9 mouse cellular contexts compared by ENCODE assay signal in genomic region chr6:58933189-58933913, GRCm38 (mm10). TPM values are rescaled to one million over a fixed set of nuclear protein-coding genes. Genes with fewer than 3 reads are reported as not detected.
DNase-seq lines count a peak whose midpoint lies in the region; ATAC-seq and TF ChIP-seq lines count a peak whose summit lies in the region.
"Had no signal": no experiment of that assay in that cellular context is flagged by ENCODE, and none has a peak within 500 bp of the region (broad histone marks: within the 10 kb centered on the region; RNA-seq: fewer than 3 reads in every experiment).

No protein-coding gene starts in this region.

- no peak overlapping the region; the same call in 1 of the 2 replicates for H3K27ac ChIP-seq in cerebellum, adult 2 months (ENCODE audit: insufficient read depth, low read length)
- peak overlapping the region; percentile 80 for H3K27ac ChIP-seq in forebrain, embryonic 12.5 days
- H3K27ac ChIP-seq in neural tube, embryonic 14.5 days (ENCODE audit: low read depth, low read length), result peak overlapping the region; percentile 76
- no peak overlapping the region for H3K27ac ChIP-seq in heart, embryonic 11.5 days (ENCODE audit: low read depth, low read length)
- H3K27ac ChIP-seq: stomach, embryonic 15.5 days had no signal

- intact Hi-C loops in heart, postnatal 10 days (cut with DNase I), result no loop called here

- H3K36me3 ChIP-seq in forebrain, embryonic 12.5 days (replicated peaks), result no peaks in the 10 kb centered on the region
- H3K36me3 ChIP-seq in neural tube, embryonic 14.5 days (ENCODE audit: control insufficient read depth, insufficient read depth, low read length), result no peaks in the 10 kb centered on the region
- H3K36me3 ChIP-seq in heart, embryonic 11.5 days (ENCODE audit: control insufficient read depth, insufficient read depth, low read length), result no peaks in the 10 kb centered on the region

- no peak for TF ChIP-seq CTCF in cerebellum, adult 2 months (IDR thresholded peaks at IDR 0.05; ENCODE audit: borderline replicate concordance, insufficient read depth, low read depth, low read length)

- H3K4me2 ChIP-seq in forebrain, embryonic 12.5 days, result peak overlapping the region; percentile 30
- peak overlapping the region; percentile 8; the same call in 1 of the 2 replicates for H3K4me2 ChIP-seq in neural tube, embryonic 14.5 days (ENCODE audit: low read depth, low read length)
- H3K4me2 ChIP-seq in heart, embryonic 11.5 days, result no peak overlapping the region
- H3K4me2 ChIP-seq: stomach, embryonic 15.5 days had no signal

- peak; percentile 53 to 85 for DNase-seq in cerebellum, adult 2 months
- DNase-seq in layer of hippocampus, postnatal 14 days (ENCODE audit: low spot score in 2 of 2), result peak; percentile 43 to 88
- no peak for DNase-seq in heart, postnatal 10 days
- no peak for DNase-seq in adrenal gland, adult 18-20 months (ENCODE audit: low spot score in 2 of 2)
- no peak for DNase-seq in kidney, adult 11 months

- H3K9me3 ChIP-seq in forebrain, embryonic 12.5 days, result no peaks in the 10 kb centered on the region
- H3K9me3 ChIP-seq in neural tube, embryonic 14.5 days (ENCODE audit: control insufficient read depth, low read length), result no peaks in the 10 kb centered on the region
- H3K9me3 ChIP-seq in heart, embryonic 11.5 days (replicated peaks; ENCODE audit: control insufficient read depth, low read length), result no peaks in the 10 kb centered on the region
- H3K9me3 ChIP-seq: stomach, embryonic 15.5 days had no signal

- peaks cover 7% of the 10 kb centered on the region for H3K4me1 ChIP-seq in cerebellum, adult 2 months (ENCODE audit: control insufficient read depth, insufficient read depth, low read length)
- peaks cover 28% of the 10 kb centered on the region for H3K4me1 ChIP-seq in forebrain, embryonic 12.5 days
- peaks cover 18% of the 10 kb centered on the region for H3K4me1 ChIP-seq in neural tube, embryonic 14.5 days (ENCODE audit: control insufficient read depth, insufficient read depth, low read length)
- no peaks in the 10 kb centered on the region for H3K4me1 ChIP-seq in heart, embryonic 11.5 days (ENCODE audit: control insufficient read depth, insufficient read depth, low read length)
- H3K4me1 ChIP-seq: stomach, embryonic 15.5 days had no signal

- peak; percentile 95 for ATAC-seq in forebrain, embryonic 12.5 days (ENCODE audit: low FRiP score)
- ATAC-seq in neural tube, embryonic 14.5 days (ENCODE audit: low read depth), result peak; percentile 96
- ATAC-seq in heart, embryonic 11.5 days (replicated peaks; ENCODE audit: insufficient number of reproducible peaks, low FRiP score, low TSS enrichment), result no peak

- no peak for TF ChIP-seq POLR2A in cerebellum, adult 2 months (IDR thresholded peaks at IDR 0.05; ENCODE audit: borderline replicate concordance, insufficient read depth, low read length)

- H3K4me3 ChIP-seq in cerebellum, adult 2 months (replicated peaks; ENCODE audit: insufficient read depth, low read depth, low read length), result no peak overlapping the region
- no peak overlapping the region for H3K4me3 ChIP-seq in forebrain, embryonic 12.5 days (replicated peaks)
- H3K4me3 ChIP-seq in neural tube, embryonic 14.5 days (ENCODE audit: low read depth, low read length), result no peak overlapping the region
- no peak overlapping the region for H3K4me3 ChIP-seq in heart, embryonic 11.5 days (ENCODE audit: low read depth, low read length)
- H3K4me3 ChIP-seq: stomach, embryonic 15.5 days had no signal

- H3K9ac ChIP-seq in forebrain, embryonic 12.5 days, result no peak overlapping the region
- no peak overlapping the region for H3K9ac ChIP-seq in neural tube, embryonic 14.5 days (replicated peaks; ENCODE audit: low read depth, low read length)
- H3K9ac ChIP-seq in heart, embryonic 11.5 days (ENCODE audit: low read depth, low read length), result no peak overlapping the region
- H3K9ac ChIP-seq: stomach, embryonic 15.5 days had no signal

- 29% methylated on average over 6 of the region's 6 CpGs for WGBS in cerebellum, adult 2 months
- 33% methylated on average over 6 of the region's 6 CpGs for WGBS in forebrain, embryonic 12.5 days
- WGBS in neural tube, embryonic 14.5 days, result 23% methylated on average over 6 of the region's 6 CpGs
- 64% methylated on average over 6 of the region's 6 CpGs for WGBS in heart, embryonic 11.5 days (ENCODE audit: insufficient replicate concordance)

- H3K27me3 ChIP-seq in cerebellum, adult 2 months (ENCODE audit: control insufficient read depth, insufficient read depth, low read length), result no peaks in the 10 kb centered on the region
- no peaks in the 10 kb centered on the region for H3K27me3 ChIP-seq in forebrain, embryonic 12.5 days
- no peaks in the 10 kb centered on the region for H3K27me3 ChIP-seq in neural tube, embryonic 14.5 days (ENCODE audit: control insufficient read depth, insufficient read depth, low read length)
- no peaks in the 10 kb centered on the region for H3K27me3 ChIP-seq in heart, embryonic 11.5 days (ENCODE audit: control insufficient read depth, insufficient read depth, low read length)
- H3K27me3 ChIP-seq: stomach, embryonic 15.5 days had no signal

RNA-seq across cellular contexts. Expression of gene Nap1l5, which starts 26.5 kb away (rescaled TPM):
- 648 and 689 TPM in 2 replicates for polyA plus RNA-seq in cerebellum, adult 2 months (2012; rRNA removed)
- polyA plus RNA-seq in forebrain, embryonic 12.5 days (2016; fragmentation: Nextera tagmentation; extraction: Ambion mirVana), result 42.1 and 44.8 TPM in 2 replicates
- total RNA-seq in layer of hippocampus, postnatal 14 days (2021), result 100 to 1,000 TPM; 212 to 254 TPM
- 374 and 564 TPM in 2 replicates for polyA plus RNA-seq in neural tube, embryonic 14.5 days (2014; fragmentation: Nextera tagmentation; extraction: Ambion mirVana)
- polyA plus RNA-seq in heart, embryonic 11.5 days (2014; fragmentation: Nextera tagmentation; extraction: Ambion mirVana), result 2.1 and 2.2 TPM in 2 replicates
- total RNA-seq in heart, postnatal 10 days (2021), result under 1 TPM; 0.30 to 0.62 TPM
- total RNA-seq in adrenal gland, adult 18-20 months (2021), result 10 to 100 TPM; 34.2 to 37.8 TPM

Comparison
In these comparisons a context has a peak if more than half of its experiments do, and no peak if none do; other contexts are left out.
1. DNase-seq: peak in cerebellum, adult 2 months (2 of 2) and layer of hippocampus, postnatal 14 days (2 of 2); none in heart, postnatal 10 days (0 of 2), adrenal gland, adult 18-20 months (0 of 2) and kidney, adult 11 months (single experiment).
2. H3K27ac ChIP-seq: peak in forebrain, embryonic 12.5 days (single experiment) and neural tube, embryonic 14.5 days (single experiment); none in cerebellum, adult 2 months (single experiment) and heart, embryonic 11.5 days (single experiment).
3. RNA of gene Nap1l5, which starts 26.5 kb away (polyA plus RNA-seq): 648 to 689 TPM in cerebellum, adult 2 months, 374 to 564 TPM in neural tube, embryonic 14.5 days and 42.1 to 44.8 TPM in forebrain, embryonic 12.5 days; 2.1 to 2.2 TPM in heart, embryonic 11.5 days; every median in the first group is over 10 times any median in the second.